Mouse (Mus musculus): Measurements from ENCODE around the gene Diablo. TPM values are rescaled to one million over a fixed set of nuclear protein-coding genes. Genes with fewer than 3 reads are reported as not detected.

Gene Diablo
- 55.7 TPM for polyA plus RNA-seq (2014; fragmentation: Illumina TruSeq; extraction: RNeasy Lipid Tissue Mini Kit (QIAGEN cat#74804); ENCODE audit: low read depth, low replicate concordance)

DNA sequence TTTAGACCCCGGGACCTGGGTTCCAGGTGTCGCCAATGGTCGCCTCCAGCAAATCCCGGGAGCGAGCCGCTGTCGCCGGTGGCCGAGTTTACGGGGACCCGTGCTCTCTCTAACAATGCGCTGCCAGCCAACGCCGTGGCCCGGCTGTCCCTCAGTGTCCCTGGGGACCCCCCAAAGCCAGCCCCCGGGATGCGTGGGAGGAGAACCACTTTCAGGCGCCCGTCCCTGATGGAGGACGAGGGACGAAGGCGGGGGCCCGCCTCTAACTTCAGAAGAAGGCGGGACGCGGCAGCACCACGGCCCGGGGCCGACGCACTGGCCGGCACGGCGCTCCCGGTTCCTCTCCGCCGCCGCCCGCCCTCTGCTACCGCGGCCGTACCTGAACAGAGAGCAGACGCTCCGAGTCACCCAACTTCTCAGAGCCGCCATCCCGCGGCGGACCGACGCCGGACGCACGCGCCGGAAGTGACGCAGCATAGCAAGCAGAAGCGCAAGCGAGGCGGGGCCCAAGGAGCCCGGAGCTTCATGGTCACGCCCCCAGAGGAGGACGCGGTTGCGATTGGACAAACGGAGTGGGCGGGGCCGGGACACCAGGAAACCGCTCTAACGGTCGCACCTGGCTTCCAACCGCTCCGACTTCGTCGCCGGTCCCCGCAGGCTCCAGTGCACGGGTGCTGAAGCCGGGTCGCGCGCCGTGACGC, at the start of gene Diablo:
Diablo (minus strand) TSS at position 485 of the 701 bp plus-strand sequence.

DNA sequence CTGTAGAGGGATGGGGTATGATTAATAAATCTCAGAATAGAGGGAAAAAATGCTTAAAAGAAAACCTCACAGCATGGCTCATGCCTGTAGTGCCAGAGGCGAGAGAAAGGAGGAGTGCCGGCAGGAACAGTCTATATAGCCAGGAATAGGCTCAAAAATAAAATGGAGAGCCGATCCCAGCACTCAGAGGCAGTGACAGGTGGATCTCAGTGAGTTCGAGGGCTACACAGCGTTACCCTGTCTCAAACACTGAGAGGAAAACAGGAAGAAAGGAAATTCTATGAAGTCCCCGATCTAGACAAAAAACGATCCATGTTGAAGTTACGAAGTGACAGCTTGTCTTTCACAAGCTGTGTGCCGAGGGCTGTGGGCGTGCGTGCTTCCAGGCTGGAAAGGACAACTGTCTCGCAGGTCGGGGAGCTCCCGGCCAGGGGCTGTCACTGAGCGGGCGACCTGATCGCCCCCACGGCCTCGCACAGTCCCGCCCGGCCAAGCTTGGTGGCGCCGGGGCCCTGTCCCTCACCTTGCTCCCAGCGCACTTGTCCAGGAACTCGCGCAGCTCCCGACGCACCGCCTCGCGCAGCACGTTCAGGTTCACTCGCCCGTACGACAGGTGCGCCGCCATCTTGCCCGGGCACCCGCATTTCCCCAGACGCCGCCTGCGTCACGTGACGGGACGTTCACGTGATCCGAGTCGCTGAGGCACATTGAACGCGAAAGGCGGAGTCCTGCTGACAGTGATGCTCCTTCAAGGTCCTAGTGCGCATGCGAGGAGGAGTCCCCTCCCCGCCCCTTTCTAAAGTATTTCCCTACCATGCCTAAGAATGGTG, 48.6 kb upstream of the Diablo start, which contains the start of gene Vps33a:
Vps33a (minus strand) TSS at position 682 of the 830 bp plus-strand sequence.

GRCm38 (mm10) chr5:123525281-123525680, 1.3 kb upstream of the Diablo start, which contains the start of gene Gm49027:
Gene Gm49027, minus strand, starts transcription at chr5:123525488.

DNA sequence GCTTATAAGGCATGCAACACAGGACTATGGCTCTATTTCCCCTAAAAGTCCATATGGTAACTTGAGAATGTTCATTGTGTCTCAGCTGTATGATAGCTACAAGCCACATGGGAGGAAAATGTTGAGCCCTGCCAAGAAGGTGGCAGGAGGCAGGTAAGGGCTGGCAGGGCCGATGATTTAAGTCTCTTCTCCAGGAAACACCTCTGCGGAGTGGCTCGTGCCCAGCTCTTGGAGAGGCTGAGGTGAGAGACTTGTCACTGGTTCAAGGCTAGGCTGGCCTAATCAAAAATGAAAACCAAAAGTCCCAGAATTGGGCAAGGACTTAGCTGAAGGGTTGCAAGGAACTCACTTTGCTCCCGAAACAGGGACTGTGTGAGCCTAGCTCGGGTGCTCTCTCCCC, 13.8 kb downstream of the Diablo start, which contains the start of gene B3gnt4:
B3gnt4 (plus strand) TSS at position 301 of the 400 bp plus-strand sequence.

GRCm38 (mm10) chr5:123489112-123489785, 34.7 kb downstream of the Diablo start, which contains the start of the genes Lrrc43 and Il31:
Gene Lrrc43, plus strand, starts transcription at chr5:123489305.
Gene Il31, minus strand, starts transcription at chr5:123489489.

Other genes starting within 250 kb of the Diablo start
- gene Bcl7a, start 180.3 kb downstream of the Diablo start, polyA plus RNA-seq (2014; fragmentation: Illumina TruSeq; extraction: RNeasy Lipid Tissue Mini Kit (QIAGEN cat#74804); ENCODE audit: low read depth, low replicate concordance): 19.9 TPM
- 24.1 TPM for gene Mlxip, start 129.4 kb downstream of the Diablo start, polyA plus RNA-seq (2014; fragmentation: Illumina TruSeq; extraction: RNeasy Lipid Tissue Mini Kit (QIAGEN cat#74804); ENCODE audit: low read depth, low replicate concordance)
- 2.3 TPM for gene Lrrc43, start 34.9 kb downstream of the Diablo start, polyA plus RNA-seq (2014; fragmentation: Illumina TruSeq; extraction: RNeasy Lipid Tissue Mini Kit (QIAGEN cat#74804); ENCODE audit: low read depth, low replicate concordance)
- 1.5 TPM for gene Il31, start 34.7 kb downstream of the Diablo start, polyA plus RNA-seq (2014; fragmentation: Illumina TruSeq; extraction: RNeasy Lipid Tissue Mini Kit (QIAGEN cat#74804); ENCODE audit: low read depth, low replicate concordance)
- gene B3gnt4, start 13.7 kb downstream of the Diablo start, polyA plus RNA-seq (2014; fragmentation: Illumina TruSeq; extraction: RNeasy Lipid Tissue Mini Kit (QIAGEN cat#74804); ENCODE audit: low read depth, low replicate concordance): 0.57 TPM
- not detected for gene Gm49027, start 1.3 kb upstream of the Diablo start, polyA plus RNA-seq (2014; fragmentation: Illumina TruSeq; extraction: RNeasy Lipid Tissue Mini Kit (QIAGEN cat#74804); ENCODE audit: low read depth, low replicate concordance)
- gene Vps33a, start 48.9 kb upstream of the Diablo start, polyA plus RNA-seq (2014; fragmentation: Illumina TruSeq; extraction: RNeasy Lipid Tissue Mini Kit (QIAGEN cat#74804); ENCODE audit: low read depth, low replicate concordance): 25.4 TPM
- gene Clip1, start 160.4 kb upstream of the Diablo start, polyA plus RNA-seq (2014; fragmentation: Illumina TruSeq; extraction: RNeasy Lipid Tissue Mini Kit (QIAGEN cat#74804); ENCODE audit: low read depth, low replicate concordance): 39.3 TPM
- 38.0 TPM for gene Zcchc8, start 196.9 kb upstream of the Diablo start, polyA plus RNA-seq (2014; fragmentation: Illumina TruSeq; extraction: RNeasy Lipid Tissue Mini Kit (QIAGEN cat#74804); ENCODE audit: low read depth, low replicate concordance)
- 71.0 TPM for gene Rsrc2, start 225.2 kb upstream of the Diablo start, polyA plus RNA-seq (2014; fragmentation: Illumina TruSeq; extraction: RNeasy Lipid Tissue Mini Kit (QIAGEN cat#74804); ENCODE audit: low read depth, low replicate concordance)
- gene Kntc1, start 225.5 kb upstream of the Diablo start, polyA plus RNA-seq (2014; fragmentation: Illumina TruSeq; extraction: RNeasy Lipid Tissue Mini Kit (QIAGEN cat#74804); ENCODE audit: low read depth, low replicate concordance): 2.1 TPM